Mouse (Mus musculus) stomach, postnatal 0 days (tissue): ENCODE measurements around the gene Gm853. TPM values are rescaled to one million over a fixed set of nuclear protein-coding genes. Genes with fewer than 3 reads are reported as not detected.
A peak's percentile ranks its signal among the peaks of the same experiment; 100 is the strongest.
"Not testable (repeated sequence)": the region's sequence is repeated elsewhere in the genome, so short reads cannot be mapped to it uniquely, and the experiment has no call there.

Experiments
- ATAC-seq: fragments of 200-750 bp; cut with Nextera tagmentation; 2 replicates; pipeline ENCODE4 v1.8.0; 2017; ENCODE audit not compliant: low FRiP score, low TSS enrichment
- DNase-seq: peaks from one replicate; pipeline ENCODE4 v3.0.0-alpha.2; 2016; ENCODE audit warnings: low spot score
- H3K27ac ChIP-seq: fragments of 300-500 bp; sonication (generic); replicated peaks from 2 replicates; pipeline ENCODE4 v1.5.1; 2014; ENCODE audit warnings: mild to moderate bottlenecking, control low read depth
- H3K27me3 ChIP-seq: fragments of 300-500 bp; sonication (generic); 2 replicates; pipeline ENCODE4 v1.6.1; 2014; ENCODE audit warnings: low read length; ENCODE audit not compliant: control insufficient read depth, insufficient read depth
- H3K36me3 ChIP-seq: fragments of 300-500 bp; sonication (generic); 2 replicates; pipeline ENCODE4 v1.6.1; 2014; ENCODE audit warnings: low read length, mixed read lengths; ENCODE audit not compliant: control insufficient read depth, insufficient read depth
- H3K4me1 ChIP-seq: fragments of 300-500 bp; sonication (generic); replicated peaks from 2 replicates; pipeline ENCODE4 v1.6.1; 2014; ENCODE audit warnings: antibody characterized with exemption; ENCODE audit not compliant: control insufficient read depth, insufficient read depth
- H3K4me2 ChIP-seq: fragments of 300-500 bp; sonication (generic); replicated peaks from 2 replicates; pipeline ENCODE4 v1.6.1; 2014; ENCODE audit warnings: low read depth, mild to moderate bottlenecking, control low read depth, moderate library complexity
- H3K4me3 ChIP-seq: fragments of 300-500 bp; sonication (generic); 2 replicates; pipeline ENCODE4 v1.5.1; 2014; ENCODE audit warnings: low read depth, low read length, control low read depth
- H3K9ac ChIP-seq: fragments of 300-500 bp; sonication (generic); 2 replicates; pipeline ENCODE4 v1.6.1; 2014; ENCODE audit warnings: mild to moderate bottlenecking, low read length, control low read depth, mixed read lengths
- H3K9me3 ChIP-seq: fragments of 300-500 bp; sonication (generic); 2 replicates; pipeline ENCODE4 v1.6.1; 2016; ENCODE audit warnings: low read length; ENCODE audit not compliant: control insufficient read depth
- CTCF ChIP-seq: IDR thresholded peaks from 2 replicates; pipeline ENCODE4 v1.5.1; 2016; ENCODE audit warnings: antibody characterized with exemption, low read depth, mild to moderate bottlenecking, moderate library complexity
- EP300 ChIP-seq: optimal IDR thresholded peaks from 2 replicates; pipeline ENCODE3; 2016; ENCODE audit warnings: antibody characterized with exemption
- WGBS: fragments of 180-500 bp; shearing (Covaris S2); extraction: QIAGEN DNeasy Blood & Tissue Kit; methylation state at CpG from one replicate; pipeline ENCODE4 v1.1.7; 2014; 5-methylcytosine and 5-hydroxymethylcytosine counted together
- polyA plus RNA-seq: library from polyadenylated mRNA; unstranded; fragments of >200 nt; fragmentation: Nextera tagmentation; extraction: Ambion mirVana; gene quantifications from 2 replicates; pipeline ENCODE4 v1.2.1, GENCODE M21; 2015

The Gm853 gene
- polyA plus RNA-seq, 1 experiment from 2014 or later: not detected

DNA sequence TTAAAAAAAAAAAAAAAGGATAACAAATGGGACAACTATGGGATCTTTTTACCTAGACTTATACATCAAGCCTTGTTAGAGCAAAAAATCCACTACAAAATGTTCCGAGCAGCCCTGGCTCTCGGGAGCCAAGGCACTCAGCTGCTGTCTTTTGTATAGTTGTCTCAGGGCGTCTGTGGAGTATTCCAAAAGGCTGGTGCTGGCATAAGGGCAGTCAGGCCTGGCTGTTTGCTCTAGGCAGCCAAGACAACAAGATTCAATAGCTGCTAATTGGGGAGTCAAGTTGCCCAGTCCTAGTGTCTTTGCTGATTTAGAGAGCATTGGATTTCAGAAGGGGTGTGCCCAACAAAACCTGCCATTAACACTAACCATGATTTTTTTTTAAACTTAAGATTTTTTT is 26.4 kb upstream of the Gm853 start:
- Histone ChIP-seq H3K36me3 (no peaks in the 10 kb centered on the region), H3K4me2 (no peak overlapping the region), H3K9me3 (no peaks in the 10 kb centered on the region), H3K27ac (no peak overlapping the region), H3K4me1 (no peaks in the 10 kb centered on the region), H3K27me3 (no peaks in the 10 kb centered on the region), H3K9ac (no peak overlapping the region), H3K4me3 (no peak overlapping the region)
- WGBS: 66% methylated on average over 3 of the region's 3 CpGs
- no peak for ATAC-seq
- DNase-seq: no peak
- TF ChIP-seq CTCF (no peak), EP300 (no peak)

DNA sequence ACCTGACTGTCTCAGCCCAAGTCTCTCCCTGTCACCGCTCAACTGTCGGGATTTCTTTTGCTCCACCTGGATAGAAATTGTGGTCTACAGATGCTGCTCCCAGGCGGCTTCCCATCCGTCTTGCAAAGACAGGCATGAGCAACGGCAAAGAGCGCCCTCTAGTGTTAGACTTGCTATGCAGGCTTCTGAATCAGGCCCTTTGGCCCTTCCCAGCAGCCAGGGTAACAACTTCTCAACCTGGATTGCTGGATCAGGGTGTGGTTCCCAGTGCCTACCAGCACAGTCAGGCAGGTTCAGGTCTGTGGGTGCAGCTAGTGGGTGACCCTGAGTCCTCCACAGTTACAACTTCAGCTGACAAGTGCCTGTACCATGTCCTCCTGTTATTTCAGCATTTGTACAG is 23.9 kb upstream of the Gm853 start:
- WGBS: under 1% methylated on average over 6 of the region's 6 CpGs
- ATAC-seq: peak; percentile 89
- H3K9ac ChIP-seq: no peak overlapping the region
- no peaks in the 10 kb centered on the region for H3K4me1 ChIP-seq
- H3K9me3 ChIP-seq: no peaks in the 10 kb centered on the region
- peak; percentile 88 for DNase-seq
- no peak for TF ChIP-seq EP300
- peak; percentile 96 for TF ChIP-seq CTCF
- H3K27ac ChIP-seq: no peak overlapping the region
- H3K4me3 ChIP-seq: no peak overlapping the region
- H3K27me3 ChIP-seq: no peaks in the 10 kb centered on the region
- no peak overlapping the region for H3K4me2 ChIP-seq
- H3K36me3 ChIP-seq: no peaks in the 10 kb centered on the region

DNA sequence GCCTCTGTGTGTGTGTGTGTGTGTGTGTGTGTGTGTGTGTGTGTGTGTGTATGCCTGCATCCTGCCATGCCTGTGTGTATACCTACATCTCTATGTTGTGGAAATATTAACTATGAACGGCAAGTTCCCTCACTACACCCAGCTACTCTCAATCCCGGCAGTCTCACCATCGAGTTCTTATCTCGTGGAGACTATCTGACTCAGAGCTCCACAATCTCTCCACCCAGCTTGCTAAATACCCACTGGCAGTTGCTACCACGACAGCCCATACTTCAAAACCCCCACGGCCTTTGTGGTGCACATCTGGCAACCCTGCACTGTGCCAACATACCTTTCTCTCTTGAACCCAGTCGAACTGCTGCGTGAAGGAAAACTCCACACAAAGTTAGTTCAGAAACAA is 22.5 kb upstream of the Gm853 start:
- Histone ChIP-seq H3K4me1 (no peaks in the 10 kb centered on the region), H3K4me2 (no peak overlapping the region), H3K27me3 (no peaks in the 10 kb centered on the region), H3K9ac (no peak overlapping the region), H3K27ac (no peak overlapping the region), H3K9me3 (no peaks in the 10 kb centered on the region), H3K4me3 (no peak overlapping the region), H3K36me3 (no peaks in the 10 kb centered on the region)
- ATAC-seq: peak; percentile 14; the same call in 1 of the 2 replicates
- no peak for DNase-seq
- no peak for TF ChIP-seq EP300
- no peak for TF ChIP-seq CTCF
- 54% methylated on average over 8 of the region's 8 CpGs for WGBS

DNA sequence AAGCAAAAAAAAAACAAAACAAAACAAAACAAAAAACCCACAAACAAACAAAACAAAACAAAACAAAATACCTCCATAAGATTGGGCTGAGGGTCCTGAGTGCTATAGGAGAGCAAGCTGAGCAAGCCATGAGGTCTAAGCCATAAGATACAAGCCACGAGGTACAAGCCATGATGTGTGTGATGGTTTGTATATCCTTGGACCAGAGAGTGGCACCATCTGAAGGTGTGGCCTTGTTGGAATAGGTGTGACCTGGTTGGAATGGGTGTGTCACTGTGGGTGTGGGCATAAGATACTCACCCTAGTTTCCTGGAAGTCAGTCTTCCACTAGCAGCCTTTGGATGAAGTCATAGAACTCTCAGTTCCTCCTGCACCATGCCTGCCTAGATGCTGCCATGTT is 21.4 kb upstream of the Gm853 start:
- H3K9ac ChIP-seq: not testable (repeated sequence)

DNA sequence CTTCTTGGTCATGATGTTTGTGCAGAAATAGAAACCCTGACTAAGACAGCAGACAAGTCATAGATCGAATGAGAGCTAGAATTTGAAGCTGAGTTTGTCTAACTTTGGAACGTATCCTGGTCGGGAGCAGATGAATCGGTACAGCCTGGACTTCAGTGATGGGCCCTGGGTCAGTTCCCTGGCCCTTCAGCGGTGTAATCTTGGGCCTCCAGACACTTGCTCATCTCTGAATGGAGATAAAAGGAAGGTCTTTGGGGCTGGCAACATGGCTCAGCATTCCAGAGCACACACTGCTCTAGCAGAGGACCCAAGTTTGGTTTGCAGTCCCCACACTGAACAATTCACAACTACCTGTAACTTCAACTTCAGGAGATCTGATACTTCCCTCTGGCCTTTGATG is 20.8 kb upstream of the Gm853 start:
- Histone ChIP-seq H3K27me3 (no peaks in the 10 kb centered on the region), H3K27ac (no peak overlapping the region), H3K9ac (no peak overlapping the region), H3K4me1 (no peaks in the 10 kb centered on the region), H3K4me2 (no peak overlapping the region), H3K9me3 (no peaks in the 10 kb centered on the region), H3K4me3 (no peak overlapping the region), H3K36me3 (no peaks in the 10 kb centered on the region)
- WGBS: 84% methylated on average over 5 of the region's 5 CpGs
- no peak for ATAC-seq
- TF ChIP-seq EP300: no peak
- no peak for TF ChIP-seq CTCF
- no peak for DNase-seq

More for the DNA sequence above, 21.4 kb upstream of the Gm853 start:
- not testable (repeated sequence) for H3K27me3 ChIP-seq, DNase-seq, H3K36me3 ChIP-seq, H3K4me1 ChIP-seq, H3K4me3 ChIP-seq, ATAC-seq, H3K9me3 ChIP-seq, H3K4me2 ChIP-seq, H3K27ac ChIP-seq
- WGBS: 75% methylated on average over 1 of the region's 1 CpGs

DNA sequence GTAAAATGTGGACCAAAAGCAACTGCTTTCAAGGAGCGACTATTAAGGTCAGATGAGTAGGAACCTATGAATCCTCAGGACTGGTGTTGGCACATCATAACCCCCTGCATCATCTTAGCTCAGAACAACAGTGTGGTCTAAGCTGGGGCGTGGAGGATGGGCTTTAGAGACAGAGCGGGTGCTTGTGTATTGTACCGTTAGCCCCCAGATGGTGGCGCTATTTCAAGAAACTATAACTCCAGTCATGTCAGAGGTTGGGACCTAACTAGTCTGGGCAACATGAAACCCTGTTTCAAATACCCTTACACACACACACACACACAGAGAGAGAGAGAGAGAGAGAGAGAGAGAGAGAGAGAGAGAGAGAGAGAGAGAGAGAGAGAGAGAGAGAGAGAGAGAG is 18.5 kb upstream of the Gm853 start:
- DNase-seq: no peak
- no peak overlapping the region for H3K4me2 ChIP-seq

More for the DNA sequence above, 18.5 kb upstream of the Gm853 start:
- no peak for ATAC-seq
- Histone ChIP-seq H3K4me3 (no peak overlapping the region), H3K9me3 (no peaks in the 10 kb centered on the region), H3K27ac (no peak overlapping the region), H3K4me1 (no peaks in the 10 kb centered on the region), H3K9ac (no peak overlapping the region), H3K27me3 (no peaks in the 10 kb centered on the region), H3K36me3 (no peaks in the 10 kb centered on the region)
- WGBS: 42% methylated on average over 5 of the region's 5 CpGs
- peak; percentile 46 for TF ChIP-seq CTCF
- TF ChIP-seq EP300: no peak
